Mouse (Mus musculus): ENCODE results near the gene Slfn1. TPM values are rescaled to one million over a fixed set of nuclear protein-coding genes. Genes with fewer than 3 reads are reported as not detected.

Slfn1 gene
- polyA plus RNA-seq, 1 experiment from 2014 or later = 0.08 TPM

Other genes with a start within 250 kb of the Slfn1 start
- 3.7 and 3.9 TPM in 2 replicates for gene Rffl, start 245.6 kb upstream of the Slfn1 start, polyA plus RNA-seq (2015; fragmentation: Nextera tagmentation; extraction: Ambion mirVana)
- 11.9 and 12.9 TPM in 2 replicates for gene Rad51d, start 226.2 kb upstream of the Slfn1 start, polyA plus RNA-seq (2015; fragmentation: Nextera tagmentation; extraction: Ambion mirVana)
- gene Fndc8, start 224.7 kb upstream of the Slfn1 start, polyA plus RNA-seq (2015; fragmentation: Nextera tagmentation; extraction: Ambion mirVana) = 0.51 and 0.99 TPM in 2 replicates
- 30.3 and 31.1 TPM in 2 replicates for gene Nle1, start 208.4 kb upstream of the Slfn1 start, polyA plus RNA-seq (2015; fragmentation: Nextera tagmentation; extraction: Ambion mirVana)
- 1.4 and 3.3 TPM in 2 replicates for gene Unc45b, start 206.3 kb upstream of the Slfn1 start, polyA plus RNA-seq (2015; fragmentation: Nextera tagmentation; extraction: Ambion mirVana)
- 1.3 and 1.9 TPM in 2 replicates for gene Slfn5, start 165.5 kb upstream of the Slfn1 start, polyA plus RNA-seq (2015; fragmentation: Nextera tagmentation; extraction: Ambion mirVana)
- gene Slfn9, start 125.0 kb upstream of the Slfn1 start, polyA plus RNA-seq (2015; fragmentation: Nextera tagmentation; extraction: Ambion mirVana) = 2.1 and 2.7 TPM in 2 replicates
- 0.14 and 0.37 TPM in 2 replicates for gene Slfn8, start 96.0 kb upstream of the Slfn1 start, polyA plus RNA-seq (2015; fragmentation: Nextera tagmentation; extraction: Ambion mirVana)
- 1.3 TPM in 2 replicates for gene Slfn2, start 51.7 kb upstream of the Slfn1 start, polyA plus RNA-seq (2015; fragmentation: Nextera tagmentation; extraction: Ambion mirVana)
- gene Slfn4, start 58.3 kb downstream of the Slfn1 start, polyA plus RNA-seq (2015; fragmentation: Nextera tagmentation; extraction: Ambion mirVana) = not detected in 2 replicates
- 0.18 and 0.52 TPM in 2 replicates for gene Slfn3, start 74.5 kb downstream of the Slfn1 start, polyA plus RNA-seq (2015; fragmentation: Nextera tagmentation; extraction: Ambion mirVana)
- 0.10 TPM in 1 of 2 replicates, not detected in the other for gene Slfn14, start 169.9 kb downstream of the Slfn1 start, polyA plus RNA-seq (2015; fragmentation: Nextera tagmentation; extraction: Ambion mirVana)
- gene Ap2b1, start 182.2 kb downstream of the Slfn1 start, polyA plus RNA-seq (2015; fragmentation: Nextera tagmentation; extraction: Ambion mirVana) = 113 and 131 TPM in 2 replicates
- 15.0 and 16.7 TPM in 2 replicates for gene Pex12, start 185.7 kb downstream of the Slfn1 start, polyA plus RNA-seq (2015; fragmentation: Nextera tagmentation; extraction: Ambion mirVana)

Measured in hindbrain, embryonic 16.5 days (tissue).